Mouse (Mus musculus): ENCODE data around the gene Tcam1. TPM values are rescaled to one million over a fixed set of nuclear protein-coding genes. Genes with fewer than 3 reads are reported as not detected.

The Tcam1 gene
- total RNA-seq, 2 experiments from 2014 or later, result 0.11 to 0.20 TPM

GRCm38 (mm10) chr11:106308162-106308561 is 31.7 kb downstream of the Tcam1 start:
- intact Hi-C loops (cut with DNase I), result no loop called here
- DNase-seq (ENCODE audit: low spot score in 2 of 2), result no peak

- no peak for DNase-seq (ENCODE audit: low spot score in 2 of 2)
- intact Hi-C loops (cut with DNase I), result no loop called here
Observed at GRCm38 (mm10) chr11:106310123-106310522, 33.7 kb downstream of the Tcam1 start.

GRCm38 (mm10) chr11:106313533-106313932 is 37.1 kb downstream of the Tcam1 start:
- intact Hi-C loops (cut with DNase I), result no loop called here

GRCm38 (mm10) chr11:106314333-106314812 is 37.9 kb downstream of the Tcam1 start, which contains the start of gene Cd79b:
Gene Cd79b, minus strand, starts transcription at chr11:106314762.
- no peak for DNase-seq (ENCODE audit: low spot score in 2 of 2)
- intact Hi-C loops (cut with DNase I), result no loop called here

More at GRCm38 (mm10) chr11:106313533-106313932, 37.1 kb downstream of the Tcam1 start:
- DNase-seq (ENCODE audit: low spot score in 2 of 2), result no peak

GRCm38 (mm10) chr11:106316416-106316815 is 39.9 kb downstream of the Tcam1 start:
- intact Hi-C loops (cut with DNase I), result no loop called here
- DNase-seq (ENCODE audit: low spot score in 2 of 2), result no peak

- intact Hi-C loops (cut with DNase I), result no loop called here
- DNase-seq (ENCODE audit: low spot score in 2 of 2), result no peak
Observed at GRCm38 (mm10) chr11:106317801-106318200, 41.3 kb downstream of the Tcam1 start.

GRCm38 (mm10) chr11:106318406-106319366 is 42.2 kb downstream of the Tcam1 start:
- DNase-seq (ENCODE audit: low spot score in 2 of 2), result peak in 1 of 2 experiments; percentile 33
- intact Hi-C loops (cut with DNase I), result no loop called here

- intact Hi-C loops (cut with DNase I), result loop anchor here (2.0 to 5.0 kb wide), 2 partner anchors 42 to 68 kb away; partner anchors contain the start of genes Ftsj3, Prr29 and Psmc5
- no peak for DNase-seq (ENCODE audit: low spot score in 2 of 2)
Observed at GRCm38 (mm10) chr11:106324858-106325257, 48.4 kb downstream of the Tcam1 start.

- DNase-seq (ENCODE audit: low spot score in 2 of 2), result peak; percentile 67 to 78
- intact Hi-C loops (cut with DNase I), result loop anchor here (2.0 to 5.0 kb wide), 2 partner anchors 42 to 69 kb away; partner anchors contain the start of genes Ftsj3, Prr29 and Psmc5
Observed at GRCm38 (mm10) chr11:106325566-106326206, 49.2 kb downstream of the Tcam1 start.

GRCm38 (mm10) chr11:106326475-106326874 is 50.0 kb downstream of the Tcam1 start:
- intact Hi-C loops (cut with DNase I), result loop anchor here (5.0 kb wide), 1 partner anchor 41 kb away; the partner anchor contains the start of gene Prr29
- no peak for DNase-seq (ENCODE audit: low spot score in 2 of 2)

- no peak for DNase-seq (ENCODE audit: low spot score in 2 of 2)
- intact Hi-C loops (cut with DNase I), result loop anchor here (5.0 kb wide), 1 partner anchor 39 kb away; the partner anchor contains the start of gene Prr29
Observed at GRCm38 (mm10) chr11:106328521-106328920, 52.0 kb downstream of the Tcam1 start.

- intact Hi-C loops (cut with DNase I), result loop anchor here (5.0 kb wide), 1 partner anchor 38 kb away; the partner anchor contains the start of gene Prr29
- no peak for DNase-seq (ENCODE audit: low spot score in 2 of 2)
Observed at GRCm38 (mm10) chr11:106329128-106329527, 52.7 kb downstream of the Tcam1 start.

GRCm38 (mm10) chr11:106329682-106330081 is 53.2 kb downstream of the Tcam1 start:
- intact Hi-C loops (cut with DNase I), result loop anchor here (2.0 to 5.0 kb wide), 2 partner anchors 38 to 63 kb away; partner anchors contain the start of gene Prr29
- peak; percentile 63 to 77 for DNase-seq (ENCODE audit: low spot score in 2 of 2)

- DNase-seq (ENCODE audit: low spot score in 2 of 2), result no peak
- intact Hi-C loops (cut with DNase I), result no loop called here
Observed at GRCm38 (mm10) chr11:106332458-106332857, 56.0 kb downstream of the Tcam1 start.

GRCm38 (mm10) chr11:106334066-106334465 is 57.6 kb downstream of the Tcam1 start:
- intact Hi-C loops (cut with DNase I), result no loop called here
- no peak for DNase-seq (ENCODE audit: low spot score in 2 of 2)

GRCm38 (mm10) chr11:106338029-106338428 is 61.6 kb downstream of the Tcam1 start:
- intact Hi-C loops (cut with DNase I), result no loop called here

More at GRCm38 (mm10) chr11:106338029-106338428, 61.6 kb downstream of the Tcam1 start:
- no peak for DNase-seq (ENCODE audit: low spot score in 2 of 2)

All from left cerebral cortex, postnatal 14 days (tissue).